Mouse (Mus musculus): ENCODE measurements around the gene Lyz2. TPM values are rescaled to one million over a fixed set of nuclear protein-coding genes. Genes with fewer than 3 reads are reported as not detected.
"Not testable (repeated sequence)": the region's sequence is repeated elsewhere in the genome, so short reads cannot be mapped to it uniquely, and the experiment has no call there.

Gene Lyz2
- total and polyA plus RNA-seq, 3 experiments = 0.14 to 6.9 TPM; not detected in 1

DNA sequence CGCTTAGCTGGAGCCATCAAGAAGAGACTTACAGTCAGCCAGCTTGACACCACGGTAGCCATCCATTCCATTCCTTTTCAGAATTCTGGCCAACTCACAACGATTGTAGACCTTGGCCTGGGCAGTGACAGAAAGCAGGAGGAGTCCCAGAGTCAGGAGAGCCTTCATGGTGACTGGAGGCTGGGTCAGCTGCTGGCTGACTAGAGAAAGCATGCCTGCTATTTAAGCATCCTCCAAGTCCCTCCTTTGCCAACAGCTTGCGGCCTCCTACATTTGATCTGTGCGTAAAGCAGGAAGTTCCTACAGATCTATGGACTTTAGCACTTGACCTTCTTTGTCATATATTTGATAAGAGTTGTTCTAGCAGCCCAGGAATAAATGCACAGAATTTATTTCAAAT is 10.6 kb upstream of the Lyz2 start, which contains the start of gene Lyz1:
Lyz1 (minus strand) TSS at position 198 of the 400 bp plus-strand sequence.
- no peak for DNase-seq (ENCODE audit: low spot score)
- Histone ChIP-seq H3K4me3 (ENCODE audit: low read depth, low read length) (no peak within 1 kb of the TSS), H3K36me3 (replicated peaks) (no peaks in the 10 kb centered on the region), H3K4me1 (ENCODE audit: insufficient read depth, low read depth, low read length) (no peaks in the 10 kb centered on the region), H3K9me3 (replicated peaks) (no peaks in the 10 kb centered on the region), H3K27me3 (ENCODE audit: insufficient read depth, low read length) (peaks cover 16% of the 10 kb centered on the region)
- ATAC-seq (ENCODE audit: extremely low read depth, insufficient number of reproducible peaks, low FRiP score, poor library complexity, severe bottlenecking) = no peak
- TF ChIP-seq CTCF (IDR thresholded peaks at IDR 0.05; ENCODE audit: low read depth, low read length) = no peak
- no peak for TF ChIP-seq GATA2 (IDR thresholded peaks at IDR 0.05; ENCODE audit: borderline replicate concordance, low read depth, low read length)
- TF ChIP-seq GATA1 (IDR thresholded peaks at IDR 0.05; ENCODE audit: borderline replicate concordance, low read length) = no peak
- no peak for TF ChIP-seq TAL1 (conservative IDR thresholded peaks at IDR 0.05; ENCODE audit: low read depth, low read length)
- no peak for TF ChIP-seq POLR2AphosphoS5 (IDR thresholded peaks at IDR 0.05; ENCODE audit: insufficient replicate concordance, low read depth, low read length)

DNA sequence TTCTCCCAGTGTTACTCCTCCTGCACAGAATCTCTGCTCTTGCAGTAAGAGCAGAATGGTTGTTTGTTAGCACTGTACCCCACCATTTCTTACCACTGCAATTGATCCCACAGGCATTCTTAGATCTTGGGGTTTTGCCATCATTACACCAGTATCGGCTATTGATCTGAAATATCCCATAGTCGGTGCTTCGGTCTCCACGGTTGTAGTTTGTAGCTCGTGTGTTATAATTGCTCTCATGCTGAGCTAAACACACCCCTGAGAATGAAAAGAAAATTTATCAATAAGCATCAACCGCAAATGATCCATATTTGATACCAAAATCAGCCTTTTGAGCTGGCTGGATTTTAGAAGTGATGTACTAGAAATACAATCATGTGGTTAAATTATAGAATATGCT is 8.8 kb upstream of the Lyz2 start:
- H3K9me3 ChIP-seq (replicated peaks); H3K36me3 ChIP-seq (replicated peaks); DNase-seq (ENCODE audit: low spot score); H3K4me1 ChIP-seq (ENCODE audit: insufficient read depth, low read depth, low read length); ATAC-seq (ENCODE audit: extremely low read depth, insufficient number of reproducible peaks, low FRiP score, poor library complexity, severe bottlenecking); H3K4me3 ChIP-seq (ENCODE audit: low read depth, low read length): not testable (repeated sequence)
- H3K27me3 ChIP-seq (ENCODE audit: insufficient read depth, low read length) = peaks cover 13% of the 10 kb centered on the region

- no peak for DNase-seq (ENCODE audit: low spot score)
- Histone ChIP-seq H3K27me3 (ENCODE audit: insufficient read depth, low read length) (peaks cover 10% of the 10 kb centered on the region), H3K4me3 (ENCODE audit: low read depth, low read length) (no peak overlapping the region), H3K4me1 (ENCODE audit: insufficient read depth, low read depth, low read length) (no peaks in the 10 kb centered on the region), H3K9me3 (replicated peaks) (no peaks in the 10 kb centered on the region), H3K36me3 (replicated peaks) (no peaks in the 10 kb centered on the region)
- no peak for ATAC-seq (ENCODE audit: extremely low read depth, insufficient number of reproducible peaks, low FRiP score, poor library complexity, severe bottlenecking)
- TF ChIP-seq CTCF (IDR thresholded peaks at IDR 0.05; ENCODE audit: low read depth, low read length) (no peak), TAL1 (conservative IDR thresholded peaks at IDR 0.05; ENCODE audit: low read depth, low read length) (no peak), GATA1 (IDR thresholded peaks at IDR 0.05; ENCODE audit: borderline replicate concordance, low read length) (no peak), GATA2 (IDR thresholded peaks at IDR 0.05; ENCODE audit: borderline replicate concordance, low read depth, low read length) (no peak), POLR2AphosphoS5 (IDR thresholded peaks at IDR 0.05; ENCODE audit: insufficient replicate concordance, low read depth, low read length) (no peak)
Measured at GRCm38 (mm10) chr10:117290046-117290870, 8.1 kb upstream of the Lyz2 start.

DNA sequence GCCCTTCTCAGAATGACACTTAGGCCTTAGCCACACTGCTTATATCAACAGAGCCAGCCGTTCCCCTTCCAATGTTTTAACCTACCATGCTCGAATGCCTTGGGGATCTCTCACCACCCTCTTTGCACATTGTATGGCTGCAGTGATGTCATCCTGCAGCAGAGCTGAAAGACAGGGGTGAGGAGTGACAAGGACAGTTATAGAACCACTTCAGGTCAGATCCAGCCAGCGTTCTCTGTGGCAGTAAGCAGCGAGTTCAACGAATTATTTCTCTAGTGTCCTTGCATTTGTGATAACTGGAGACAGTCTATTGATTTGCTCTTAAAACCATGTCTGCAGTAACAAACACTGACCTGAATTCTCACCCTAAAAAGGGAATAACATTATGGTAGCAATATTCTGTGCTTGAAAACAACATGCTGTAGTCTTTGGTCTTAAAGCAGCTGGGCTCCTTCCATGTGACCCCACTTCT is 6.9 kb upstream of the Lyz2 start:
- H3K4me3 ChIP-seq (ENCODE audit: low read depth, low read length); H3K9me3 ChIP-seq (replicated peaks); ATAC-seq (ENCODE audit: extremely low read depth, insufficient number of reproducible peaks, low FRiP score, poor library complexity, severe bottlenecking); H3K36me3 ChIP-seq (replicated peaks); DNase-seq (ENCODE audit: low spot score); H3K4me1 ChIP-seq (ENCODE audit: insufficient read depth, low read depth, low read length): not testable (repeated sequence)
- peaks cover 20% of the 10 kb centered on the region for H3K27me3 ChIP-seq (ENCODE audit: insufficient read depth, low read length)

GRCm38 (mm10) chr10:117288197-117289033 is 6.3 kb upstream of the Lyz2 start:
- ATAC-seq (ENCODE audit: extremely low read depth, insufficient number of reproducible peaks, low FRiP score, poor library complexity, severe bottlenecking) (no peak), DNase-seq (ENCODE audit: low spot score) (no peak)
- Histone ChIP-seq H3K27me3 (ENCODE audit: insufficient read depth, low read length) (peaks cover 17% of the 10 kb centered on the region), H3K4me1 (ENCODE audit: insufficient read depth, low read depth, low read length) (no peaks in the 10 kb centered on the region), H3K9me3 (replicated peaks) (no peaks in the 10 kb centered on the region), H3K4me3 (ENCODE audit: low read depth, low read length) (no peak overlapping the region), H3K36me3 (replicated peaks) (no peaks in the 10 kb centered on the region)
- TF ChIP-seq POLR2AphosphoS5 (IDR thresholded peaks at IDR 0.05; ENCODE audit: insufficient replicate concordance, low read depth, low read length) = no peak
- no peak for TF ChIP-seq CTCF (IDR thresholded peaks at IDR 0.05; ENCODE audit: low read depth, low read length)
- TF ChIP-seq GATA1 (IDR thresholded peaks at IDR 0.05; ENCODE audit: borderline replicate concordance, low read length) = no peak
- no peak for TF ChIP-seq GATA2 (IDR thresholded peaks at IDR 0.05; ENCODE audit: borderline replicate concordance, low read depth, low read length)
- no peak for TF ChIP-seq TAL1 (conservative IDR thresholded peaks at IDR 0.05; ENCODE audit: low read depth, low read length)

DNA sequence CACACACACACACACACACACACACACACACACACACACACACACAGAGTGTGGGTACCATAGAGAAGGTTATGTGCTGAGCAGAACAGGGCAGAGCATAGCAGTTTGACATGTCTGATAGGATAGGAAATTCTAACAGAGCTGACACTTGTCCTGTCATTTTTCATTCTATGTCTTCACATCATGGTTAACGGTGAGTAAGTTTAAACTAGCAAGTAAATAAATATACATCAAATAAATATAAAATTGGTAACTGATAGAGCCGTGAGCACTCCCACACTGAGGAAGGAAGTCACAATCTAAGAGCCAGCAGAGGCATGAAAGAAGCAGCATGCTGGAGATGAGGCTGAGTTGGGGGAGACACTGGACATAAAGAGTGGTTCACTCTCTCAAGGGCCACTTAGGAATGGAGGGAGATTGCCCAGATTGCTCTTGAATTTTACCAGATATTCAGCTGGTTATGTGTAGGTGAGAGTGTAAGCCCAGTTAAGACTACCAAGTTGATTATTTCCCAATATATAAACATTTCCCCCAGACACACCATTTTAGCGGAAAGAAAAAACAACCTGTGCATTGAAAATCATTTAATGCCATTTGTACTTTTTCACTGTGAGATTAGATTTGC is 5.2 kb upstream of the Lyz2 start:
- ATAC-seq (ENCODE audit: extremely low read depth, insufficient number of reproducible peaks, low FRiP score, poor library complexity, severe bottlenecking) = no peak
- no peaks in the 10 kb centered on the region for H3K9me3 ChIP-seq (replicated peaks)
- no peaks in the 10 kb centered on the region for H3K36me3 ChIP-seq (replicated peaks)
- peaks cover 17% of the 10 kb centered on the region for H3K27me3 ChIP-seq (ENCODE audit: insufficient read depth, low read length)
- DNase-seq (ENCODE audit: low spot score) = no peak
- H3K4me3 ChIP-seq (ENCODE audit: low read depth, low read length) = no peak overlapping the region
- no peak for TF ChIP-seq GATA1 (IDR thresholded peaks at IDR 0.05; ENCODE audit: borderline replicate concordance, low read length)
- no peak for TF ChIP-seq CTCF (IDR thresholded peaks at IDR 0.05; ENCODE audit: low read depth, low read length)
- no peak for TF ChIP-seq TAL1 (conservative IDR thresholded peaks at IDR 0.05; ENCODE audit: low read depth, low read length)
- TF ChIP-seq POLR2AphosphoS5 (IDR thresholded peaks at IDR 0.05; ENCODE audit: insufficient replicate concordance, low read depth, low read length) = no peak
- no peak for TF ChIP-seq GATA2 (IDR thresholded peaks at IDR 0.05; ENCODE audit: borderline replicate concordance, low read depth, low read length)
- no peaks in the 10 kb centered on the region for H3K4me1 ChIP-seq (ENCODE audit: insufficient read depth, low read depth, low read length)

Data from G1E (cell line).